Mouse (Mus musculus) lung, postnatal 0 days (tissue): Measurements from ENCODE around the gene Tmem120a.
A peak's percentile ranks its signal among the peaks of the same experiment; 100 is the strongest.

ENCODE experiments used
- CTCF ChIP-seq: IDR thresholded peaks from 2 replicates; pipeline ENCODE4 v1.5.1; 2016; ENCODE audit warnings: antibody characterized with exemption, mild to moderate bottlenecking
- EP300 ChIP-seq: IDR thresholded peaks from 2 replicates; pipeline ENCODE4 v1.6.1; 2016; ENCODE audit warnings: antibody characterized with exemption, mild to moderate bottlenecking, control low read depth

GRCm38 (mm10) chr5:135737154-135737553 is 7.1 kb downstream of the Tmem120a start:
- peak; percentile 66 for TF ChIP-seq CTCF
- TF ChIP-seq EP300, result no peak
